Mouse (Mus musculus) stomach, postnatal 0 days (tissue): ENCODE results near the gene Pcsk5.

Experiments used
- CTCF ChIP-seq: IDR thresholded peaks from 2 replicates; pipeline ENCODE4 v1.5.1; 2016; ENCODE audit warnings: antibody characterized with exemption, low read depth, mild to moderate bottlenecking, moderate library complexity
- EP300 ChIP-seq: optimal IDR thresholded peaks from 2 replicates; pipeline ENCODE3; 2016; ENCODE audit warnings: antibody characterized with exemption

DNA sequence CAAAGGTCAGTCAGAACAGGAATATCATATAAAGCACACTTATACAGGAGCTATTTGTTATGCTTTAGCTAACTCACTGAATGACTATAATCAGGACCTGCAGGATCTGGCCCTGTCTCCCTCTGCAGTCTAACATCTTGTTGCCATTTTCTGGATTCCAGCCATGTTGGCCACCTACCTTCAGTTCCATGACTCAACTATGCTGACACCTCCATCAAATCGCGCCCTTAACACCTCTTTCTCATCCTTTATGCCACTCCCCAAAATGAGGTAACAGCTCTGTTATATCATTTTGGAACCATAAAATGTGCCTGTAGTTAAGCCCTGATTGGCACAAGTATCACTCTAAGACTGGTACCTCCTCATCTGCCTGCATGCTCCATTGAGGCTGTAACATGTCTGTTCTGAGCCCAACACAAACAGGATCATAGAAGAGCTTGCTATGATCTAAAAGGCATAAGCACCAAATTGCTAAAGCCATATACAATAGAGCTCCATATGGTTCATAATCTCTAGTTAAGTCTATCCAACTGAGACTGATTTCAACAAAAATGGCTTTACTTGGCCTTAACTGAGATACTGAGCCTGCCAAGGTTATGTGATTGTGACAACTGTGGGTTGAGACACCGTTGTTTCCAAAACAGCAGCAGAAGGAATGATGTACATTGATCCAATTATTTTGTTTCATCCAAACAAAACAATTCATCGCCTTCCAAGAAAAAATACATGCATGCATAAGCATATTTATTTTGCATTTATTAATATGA lies 37.8 kb downstream of the Pcsk5 start:
- TF ChIP-seq CTCF: no peak
- no peak for TF ChIP-seq EP300
